Mouse (Mus musculus): Measurements from ENCODE around the gene Olfr71.

GRCm38 (mm10) chr4:43666412-43666811 lies 43.6 kb downstream of the Olfr71 start:
- TF ChIP-seq CTCF (IDR thresholded peaks at IDR 0.05; ENCODE audit: insufficient read depth, low read length) (0 out of 2 replicates have a peak, but pooled peaks have one; percentile 11), POLR2A (IDR thresholded peaks at IDR 0.05; ENCODE audit: borderline replicate concordance, extremely low read depth, low read depth, low read length) (no peak)
